Mouse (Mus musculus): ENCODE measurements around the gene Tcte3. TPM values are rescaled to one million over a fixed set of nuclear protein-coding genes. Genes with fewer than 3 reads are reported as not detected.
A peak's percentile ranks its signal among the peaks of the same experiment; 100 is the strongest.
"Not testable (repeated sequence)": the region's sequence is repeated elsewhere in the genome, so short reads cannot be mapped to it uniquely, and the experiment has no call there.

Gene Tcte3
- polyA plus RNA-seq, 1 experiment from 2014 or later: not detected

DNA sequence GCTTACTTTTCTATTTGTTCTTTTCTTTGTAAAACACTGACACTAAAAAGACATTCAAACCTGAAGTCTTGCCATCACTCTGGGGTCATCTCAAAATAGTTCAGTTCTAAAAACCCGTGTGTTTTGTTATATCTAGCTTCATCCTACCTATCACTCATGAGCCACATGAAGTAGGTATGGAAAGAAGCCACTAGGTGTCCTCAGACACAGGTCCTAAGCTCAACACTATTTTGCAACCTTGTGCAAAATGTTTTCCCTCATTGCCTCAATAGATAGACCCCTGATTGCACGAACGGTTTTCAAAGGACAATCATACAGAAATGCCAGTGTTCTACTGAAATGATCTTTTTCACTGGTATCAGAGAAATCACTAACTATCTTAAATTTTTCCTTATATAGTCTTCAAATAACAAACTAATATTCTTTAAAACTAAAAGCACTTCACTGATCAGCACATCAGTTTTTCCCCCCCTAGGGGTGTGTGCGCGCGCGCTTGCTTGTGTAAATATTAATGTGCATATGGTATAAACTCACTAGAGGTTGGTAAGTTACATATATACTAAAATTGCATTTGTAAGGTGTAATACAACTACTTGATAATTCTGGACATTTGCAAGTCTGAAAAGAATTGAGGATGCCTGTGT, 63.4 kb downstream of the Tcte3 start:
- 5% methylated on average over 4 of the region's 7 CpGs for WGBS
- H3K4me1 ChIP-seq (ENCODE audit: control insufficient read depth, insufficient read depth, low read length); H3K4me2 ChIP-seq; H3K27ac ChIP-seq (ENCODE audit: low read depth, low read length); DNase-seq (ENCODE audit: low spot score, missing footprints); H3K36me3 ChIP-seq (ENCODE audit: control insufficient read depth, insufficient read depth, low read length); H3K9me3 ChIP-seq (ENCODE audit: control insufficient read depth, low read length); H3K4me3 ChIP-seq (ENCODE audit: low read depth, low read length); H3K9ac ChIP-seq (ENCODE audit: low read length); H3K27me3 ChIP-seq (ENCODE audit: control insufficient read depth, insufficient read depth, low read length): not testable (repeated sequence)
- ATAC-seq (ENCODE audit: low FRiP score): peak; percentile 19; the same call in 1 of the 2 replicates

Other genes starting within 250 kb of the Tcte3 start
- 5.1 and 8.2 TPM in 2 replicates for gene Wdr27, start 98.3 kb downstream of the Tcte3 start, polyA plus RNA-seq (2014; fragmentation: Nextera tagmentation; extraction: Ambion mirVana)
- 33.3 and 36.0 TPM in 2 replicates for gene 1600012H06Rik, start 98.3 kb downstream of the Tcte3 start, polyA plus RNA-seq (2014; fragmentation: Nextera tagmentation; extraction: Ambion mirVana)
- 30.0 and 31.3 TPM in 2 replicates for gene Phf10, start 80.2 kb downstream of the Tcte3 start, polyA plus RNA-seq (2014; fragmentation: Nextera tagmentation; extraction: Ambion mirVana)
- 10.1 and 12.5 TPM in 2 replicates for gene 9030025P20Rik, start 63.0 kb downstream of the Tcte3 start, polyA plus RNA-seq (2014; fragmentation: Nextera tagmentation; extraction: Ambion mirVana)
- gene Gm3417, start 62.7 kb downstream of the Tcte3 start, polyA plus RNA-seq (2014; fragmentation: Nextera tagmentation; extraction: Ambion mirVana): 1.3 and 1.4 TPM in 2 replicates
- 8.0 and 10.3 TPM in 2 replicates for gene Gm3435, start 31.3 kb downstream of the Tcte3 start, polyA plus RNA-seq (2014; fragmentation: Nextera tagmentation; extraction: Ambion mirVana)
- gene Ermard, start 280 bp downstream of the Tcte3 start, polyA plus RNA-seq (2014; fragmentation: Nextera tagmentation; extraction: Ambion mirVana): 69.3 and 83.2 TPM in 2 replicates
- 3.8 and 4.6 TPM in 2 replicates for gene Gm3448, start within 50 bp of the Tcte3 start, polyA plus RNA-seq (2014; fragmentation: Nextera tagmentation; extraction: Ambion mirVana)

All from midbrain, embryonic 11.5 days (tissue).